Mouse (Mus musculus) right cerebral cortex, postnatal 4 days (tissue): Measurements from ENCODE around the gene Dthd1.

Source experiments
- DNase-seq: peaks from one replicate; pipeline ENCODE4 v3.0.0-alpha.2; 2022

Gene Dthd1

GRCm38 (mm10) chr5:62813402-62814071 is at the start of gene Dthd1:
Dthd1 (plus strand) TSS chr5:62813823.
- DNase-seq = no peak

DNA sequence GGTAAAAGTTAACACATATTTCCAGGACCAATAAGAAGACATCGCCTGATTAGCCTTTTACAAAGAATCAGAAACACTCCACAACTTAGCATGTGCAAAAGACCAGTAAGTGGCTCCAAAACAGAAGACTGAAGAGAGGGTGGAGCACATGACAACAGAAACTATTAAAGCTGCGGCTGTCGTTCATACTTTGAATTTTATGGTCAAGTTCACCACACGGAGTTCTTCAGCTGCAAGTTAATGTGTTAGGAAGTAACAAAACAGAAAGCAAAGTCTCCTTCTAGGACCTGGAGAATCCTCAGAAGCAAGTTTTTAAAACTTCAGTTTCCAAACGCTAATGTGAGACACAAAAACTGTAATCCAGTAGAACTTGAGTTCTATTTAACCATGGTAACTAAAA is 49.5 kb upstream of the Dthd1 start:
- DNase-seq = no peak

DNA sequence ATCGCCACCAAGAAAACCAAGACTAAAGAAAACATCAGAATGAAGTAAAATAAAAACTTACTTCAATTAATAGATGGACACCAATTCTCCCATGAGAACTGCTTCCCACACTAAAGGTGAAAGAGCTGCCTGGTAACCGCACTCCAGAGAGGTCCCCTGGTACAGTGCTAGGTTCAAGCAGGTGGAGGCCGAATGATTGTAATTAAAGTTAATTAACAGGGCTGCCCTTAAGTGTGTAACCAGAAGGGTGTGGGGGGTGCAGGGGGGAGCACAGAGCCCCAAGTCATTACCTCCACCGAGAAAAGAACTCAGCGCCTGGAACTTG is 48.2 kb upstream of the Dthd1 start:
- no peak for DNase-seq

DNA sequence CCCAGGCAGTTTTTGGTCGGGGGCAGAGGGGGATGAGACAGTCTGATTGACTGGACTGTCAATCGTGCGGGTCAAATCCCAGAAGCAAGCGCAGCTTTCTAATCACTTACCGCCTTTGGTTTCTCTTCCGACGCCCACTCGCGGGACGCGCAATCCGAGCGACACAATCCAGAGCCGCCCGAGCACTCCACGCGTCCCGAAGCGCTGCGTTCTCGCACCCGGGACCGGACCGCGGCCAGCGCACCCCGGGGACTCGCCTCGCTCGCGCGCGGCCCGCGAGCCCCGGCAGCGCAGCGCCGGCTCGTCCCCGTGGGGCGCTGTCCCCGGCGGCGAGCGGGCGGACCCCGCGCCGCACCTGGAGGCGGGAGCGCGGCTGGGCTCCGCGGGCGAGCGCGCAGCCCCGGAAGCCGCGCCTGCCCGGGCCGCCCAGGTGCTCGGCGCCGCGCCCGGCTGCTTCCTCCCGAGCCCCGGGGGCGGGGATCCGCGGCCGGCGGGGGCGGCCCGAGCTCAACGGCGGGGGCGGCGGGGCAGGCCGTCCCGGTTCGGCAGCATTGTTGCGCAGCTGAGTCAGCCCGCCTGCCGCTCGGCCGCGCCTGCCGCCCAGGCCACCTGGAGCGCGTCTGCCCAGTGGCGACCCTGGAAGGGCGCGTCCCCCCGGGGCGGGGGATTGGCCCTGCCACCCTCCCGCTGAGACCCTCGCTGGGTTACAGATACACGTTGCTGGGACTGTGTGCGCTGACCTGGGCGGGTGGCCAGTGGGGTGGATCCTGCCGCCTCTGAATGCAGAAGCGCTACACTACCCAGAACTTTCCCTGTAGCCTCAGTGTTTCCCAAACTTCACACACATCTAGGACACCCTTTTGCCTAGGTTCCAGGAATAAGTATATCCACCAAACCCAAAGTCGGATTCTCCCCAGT is 47.6 kb upstream of the Dthd1 start, which contains the start of gene Arap2:
Arap2 (minus strand) TSS at position 376 of the 918 bp plus-strand sequence.
- DNase-seq = peak; percentile 39

DNA sequence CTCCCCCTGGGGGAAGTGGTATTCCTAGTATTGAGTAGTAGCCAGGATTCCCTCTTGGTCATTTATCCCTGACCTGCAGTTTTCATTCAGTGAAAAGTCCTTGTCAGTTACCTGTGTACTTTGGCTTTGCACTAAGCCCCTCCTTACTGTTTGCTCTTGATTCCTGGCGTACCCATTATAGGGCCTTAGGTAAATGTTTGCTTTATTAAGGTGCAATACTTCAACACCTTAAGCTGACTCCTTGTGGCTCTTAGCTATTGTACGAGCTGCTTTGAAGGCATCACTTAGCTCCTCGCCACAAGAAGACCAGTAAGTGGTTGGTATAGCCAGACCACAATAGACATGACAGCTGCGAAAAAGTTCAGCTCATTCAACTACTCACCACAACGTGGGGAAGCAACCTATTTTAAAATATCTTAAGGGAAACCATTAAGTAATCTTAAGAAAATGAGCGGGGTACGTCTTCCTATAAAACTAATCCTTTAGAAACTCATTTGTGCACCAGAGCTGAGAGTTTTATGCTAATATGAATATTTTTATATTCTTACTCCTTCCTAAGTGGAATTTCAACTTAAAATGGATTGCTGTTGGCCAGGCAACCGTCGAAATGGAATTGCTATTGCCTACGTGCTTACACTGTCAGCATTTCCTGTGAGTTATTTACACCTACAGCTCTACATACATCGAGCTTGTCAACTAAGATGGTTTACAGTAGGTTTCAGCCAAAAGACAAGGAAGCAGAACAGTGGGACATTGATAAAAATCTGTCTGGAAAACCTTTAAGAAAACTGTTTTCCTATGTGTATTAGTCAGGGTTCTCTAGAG is 41.6 kb upstream of the Dthd1 start:
- DNase-seq = no peak

DNA sequence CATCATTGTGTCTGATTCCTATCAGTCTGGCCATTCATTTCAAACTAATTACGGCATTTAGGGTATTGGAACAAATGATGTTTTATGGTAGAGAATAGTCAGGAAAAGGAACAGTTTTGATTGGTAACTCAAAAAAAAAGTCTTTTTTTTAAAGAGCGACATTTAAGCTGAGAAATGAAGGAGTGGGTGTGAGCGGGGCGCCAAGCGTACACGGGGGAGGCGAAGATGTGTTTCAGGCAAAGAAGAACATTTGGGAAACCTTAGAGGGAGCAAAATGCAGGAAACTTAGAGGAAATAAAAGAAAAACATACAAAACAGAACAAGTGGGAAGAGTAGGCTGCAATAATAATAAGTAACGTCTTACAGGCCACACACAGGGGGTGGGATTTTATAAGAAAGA is 35.8 kb upstream of the Dthd1 start:
- DNase-seq = no peak

DNA sequence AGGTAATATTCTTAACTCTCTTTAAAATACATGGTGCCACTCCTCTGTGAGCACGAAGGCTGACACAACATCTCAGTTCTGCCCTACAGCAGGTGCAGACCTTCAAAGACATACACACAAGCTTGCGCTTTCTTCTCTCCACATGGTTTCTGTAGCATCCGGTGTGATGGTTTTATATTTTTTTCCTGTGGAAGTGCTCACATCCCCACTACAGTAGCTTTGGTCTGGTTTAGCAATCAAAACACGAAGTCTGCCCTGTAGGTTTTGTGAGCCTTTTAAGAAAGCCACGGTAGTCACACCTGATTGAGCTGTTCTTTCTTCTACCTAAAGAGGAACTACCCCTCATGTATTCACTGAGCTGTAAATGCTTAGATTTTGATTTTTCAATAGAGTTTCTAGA is 34.9 kb upstream of the Dthd1 start:
- no peak for DNase-seq

DNA sequence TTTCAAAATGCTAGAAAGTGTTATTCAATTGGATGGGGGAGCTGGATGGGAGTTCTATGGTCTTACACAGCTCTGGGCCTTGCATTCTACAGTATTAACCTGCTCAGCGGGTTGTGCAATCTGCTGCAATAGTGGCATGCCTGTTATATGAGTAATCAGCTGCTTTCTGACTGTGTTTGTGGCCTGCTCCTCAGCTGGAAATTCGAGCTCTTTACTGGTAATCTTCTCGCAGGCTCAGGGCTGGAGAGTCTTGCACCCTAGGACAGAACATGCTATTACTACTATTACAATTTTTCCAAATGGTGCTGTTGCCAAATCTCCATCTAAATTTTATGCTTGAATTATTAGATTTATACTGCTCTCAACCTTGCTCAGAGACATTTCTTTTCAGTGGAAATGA is 26.8 kb upstream of the Dthd1 start:
- no peak for DNase-seq

DNA sequence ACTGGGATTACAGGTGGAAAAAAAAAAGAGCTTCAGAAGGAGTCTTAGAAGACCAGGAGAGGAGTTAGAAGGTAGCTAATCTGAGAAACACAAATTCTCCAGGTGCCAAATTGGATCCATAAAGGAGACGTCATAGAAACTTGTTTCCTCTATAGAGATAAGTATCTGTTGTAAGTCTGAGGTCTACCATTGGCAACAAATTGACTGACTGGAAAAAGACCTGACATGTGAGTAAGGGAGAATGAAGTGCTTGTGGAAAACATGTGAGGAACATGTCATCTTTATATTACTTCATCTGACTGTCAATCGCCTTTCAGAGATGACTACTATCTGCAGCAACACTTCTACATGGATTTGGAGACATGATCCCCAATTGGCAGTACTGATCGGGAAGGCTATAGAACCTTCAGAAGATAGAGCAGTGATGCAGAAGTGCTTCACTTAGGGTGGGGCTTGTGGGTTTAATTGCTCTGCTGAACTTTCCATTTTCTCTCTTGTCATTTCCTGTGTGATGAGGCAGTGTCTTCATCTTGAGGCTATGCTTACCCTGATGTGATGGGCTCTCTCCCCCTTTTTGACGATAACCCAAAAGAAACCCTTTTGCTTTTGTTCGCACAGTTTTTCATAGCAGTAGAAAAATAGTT is 22.6 kb upstream of the Dthd1 start:
- no peak for DNase-seq

- no peak for DNase-seq
These were observed 20.8 kb upstream of the Dthd1 start for GRCm38 (mm10) chr5:62792776-62793175.

- DNase-seq = no peak
These were observed 420 bp downstream of the Dthd1 start for GRCm38 (mm10) chr5:62814072-62814414.

DNA sequence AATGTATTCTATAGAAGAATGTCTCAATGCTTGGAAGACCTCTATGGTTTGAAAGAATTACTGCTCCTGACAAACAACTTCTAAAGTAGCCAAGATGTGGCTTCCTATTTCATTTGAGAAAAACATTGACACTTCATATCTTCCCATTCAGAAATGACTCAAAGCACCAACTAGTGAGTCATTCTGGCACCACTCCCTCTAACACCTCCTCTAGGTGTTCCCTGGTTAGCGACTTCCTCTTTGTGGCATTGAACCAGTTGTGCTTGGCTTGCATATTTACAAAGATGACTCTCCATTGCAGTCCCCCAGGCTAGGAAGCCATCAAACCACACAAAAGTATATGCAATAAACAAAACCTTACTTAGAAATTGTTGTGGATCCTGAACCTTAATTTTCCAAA is 2.1 kb downstream of the Dthd1 start:
- no peak for DNase-seq

DNA sequence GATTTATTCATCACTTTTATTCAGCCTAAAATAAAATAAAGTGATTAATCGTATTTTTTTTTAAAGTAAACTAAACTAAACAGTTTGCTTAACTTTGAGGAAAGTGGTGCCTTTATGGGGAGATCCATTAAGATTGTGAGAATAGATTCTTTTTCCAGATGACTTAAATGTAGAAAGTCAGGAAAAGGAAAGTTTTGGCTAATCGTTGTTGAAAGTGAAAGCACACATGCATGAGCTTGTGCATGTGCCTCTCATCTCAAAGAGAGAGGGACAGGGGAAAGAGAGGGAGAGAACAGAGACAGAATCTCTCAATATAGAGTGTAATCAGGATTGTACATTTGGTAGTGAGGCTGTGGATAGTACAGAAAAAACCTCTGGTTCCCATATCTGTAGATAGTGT is 5.9 kb downstream of the Dthd1 start:
- DNase-seq = no peak

DNA sequence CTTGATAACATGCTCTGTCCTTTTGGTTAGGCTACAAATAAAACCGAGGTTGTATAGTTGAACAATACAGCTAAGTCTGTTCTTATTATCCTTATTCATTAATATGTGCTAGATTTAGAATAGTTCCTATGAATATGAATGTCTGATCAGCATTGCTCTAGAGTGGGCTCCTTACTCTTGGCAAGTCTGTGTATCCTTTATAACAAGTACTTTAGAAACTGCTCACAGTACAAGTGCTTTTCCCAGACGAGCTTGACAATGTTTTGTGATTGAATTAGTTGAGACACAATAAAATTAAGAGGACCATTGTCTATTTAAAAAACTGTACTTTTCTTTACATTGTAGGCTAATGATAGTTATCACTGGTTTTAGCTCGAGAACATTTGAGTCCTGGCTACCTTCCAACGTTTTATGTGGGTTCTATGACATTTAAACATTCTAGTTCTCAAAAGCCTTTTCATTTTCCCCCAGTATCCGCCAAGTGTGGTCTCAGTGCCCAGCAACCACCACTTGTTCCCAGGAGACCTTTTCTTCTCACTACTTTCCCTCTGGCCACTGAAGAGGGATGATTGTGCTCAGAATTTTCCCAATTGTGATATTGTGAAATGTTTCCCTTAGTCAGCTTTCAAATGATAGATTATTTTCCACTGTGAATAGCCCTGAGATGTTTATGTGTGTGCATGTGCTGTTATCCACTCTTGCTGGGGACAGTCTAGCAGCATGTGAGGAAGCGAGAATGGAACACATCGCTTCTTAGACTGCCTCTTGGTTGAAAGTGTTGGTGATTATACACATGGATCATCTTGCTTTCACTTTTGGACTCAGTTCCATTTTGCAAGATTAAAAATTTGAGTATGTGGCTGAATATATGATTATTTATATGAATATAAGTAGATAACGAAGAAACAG is 7.0 kb downstream of the Dthd1 start:
- DNase-seq = no peak

DNA sequence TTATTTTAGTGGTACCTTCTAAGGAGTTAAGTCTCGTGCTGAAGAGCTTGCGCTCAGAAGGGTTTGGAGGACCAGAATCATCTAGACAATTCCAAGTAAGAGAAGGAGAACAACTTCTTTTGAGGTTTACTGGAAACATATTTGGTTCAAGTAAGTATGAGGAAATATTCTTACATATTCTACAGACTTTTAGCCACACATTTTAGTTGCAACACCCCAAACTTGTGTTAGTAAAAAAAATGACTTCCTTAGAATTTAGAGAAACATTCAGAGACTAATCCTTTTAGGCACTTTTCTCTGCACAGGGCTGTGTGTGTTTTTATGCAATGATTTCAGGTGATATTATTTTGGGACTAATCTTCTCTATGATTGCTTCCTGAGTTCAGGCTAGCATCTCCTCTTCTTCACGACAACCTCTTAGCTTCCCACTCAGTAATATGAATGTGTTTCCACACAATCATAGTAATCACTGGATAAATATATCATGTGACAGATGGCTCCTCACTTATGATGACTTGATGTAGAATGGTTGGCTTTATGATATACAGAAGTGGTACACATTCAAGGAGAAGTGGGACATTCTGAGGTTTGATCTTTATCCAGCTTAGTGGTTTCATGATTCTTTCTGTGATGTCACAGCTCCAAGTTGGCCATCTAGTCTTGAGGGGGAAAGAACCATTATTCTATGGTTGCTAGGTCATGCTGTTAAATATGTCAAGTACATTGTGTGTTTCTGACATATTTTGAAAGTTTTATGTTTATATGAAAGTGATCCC is 29.5 kb downstream of the Dthd1 start:
- DNase-seq = no peak

DNA sequence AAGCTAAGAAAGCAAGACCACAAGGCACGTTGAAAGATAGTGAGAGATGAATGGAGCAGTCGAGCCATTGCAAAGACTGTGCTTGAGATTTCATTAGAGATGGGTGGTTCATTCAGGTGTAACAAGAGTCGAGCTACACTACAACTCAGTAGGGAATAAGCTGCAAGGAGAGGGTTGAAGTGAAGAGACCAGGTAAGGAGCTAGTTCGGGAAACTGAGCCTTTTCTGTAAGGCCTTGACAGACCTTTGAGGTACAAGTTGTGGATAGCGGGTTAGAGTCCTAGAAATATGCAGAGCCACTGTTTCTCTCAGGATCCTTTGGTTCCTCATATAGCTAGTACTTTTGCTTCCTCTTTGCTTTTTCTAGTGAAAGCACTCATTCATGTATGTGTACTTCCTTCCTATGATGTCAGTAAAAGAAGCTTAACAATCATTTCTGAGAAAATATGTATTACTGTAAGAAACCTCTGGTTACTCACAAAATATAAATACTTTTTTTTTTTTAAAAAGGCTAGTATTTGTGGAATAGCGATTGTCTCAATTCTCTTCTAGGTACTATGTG is 33.0 kb downstream of the Dthd1 start:
- DNase-seq = no peak

DNA sequence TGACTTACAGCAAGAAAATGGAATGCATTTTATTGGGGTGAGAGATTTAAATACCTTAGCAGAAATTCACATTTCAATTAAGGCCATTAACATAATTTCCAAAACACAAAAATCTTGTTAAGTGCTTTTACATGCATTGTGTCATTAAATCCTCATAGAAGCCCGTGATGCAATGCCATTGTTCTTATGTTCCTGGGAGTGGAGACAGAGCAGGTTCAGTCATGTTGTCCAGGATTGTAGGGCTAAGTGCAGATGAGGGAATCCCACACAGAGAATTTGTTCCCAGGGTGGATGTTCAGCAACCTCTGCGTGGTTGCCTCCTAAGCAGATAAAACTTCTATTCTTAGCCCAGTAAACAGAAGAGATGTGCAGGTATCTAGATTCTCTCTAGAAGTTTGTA is 37.7 kb downstream of the Dthd1 start:
- no peak for DNase-seq

DNA sequence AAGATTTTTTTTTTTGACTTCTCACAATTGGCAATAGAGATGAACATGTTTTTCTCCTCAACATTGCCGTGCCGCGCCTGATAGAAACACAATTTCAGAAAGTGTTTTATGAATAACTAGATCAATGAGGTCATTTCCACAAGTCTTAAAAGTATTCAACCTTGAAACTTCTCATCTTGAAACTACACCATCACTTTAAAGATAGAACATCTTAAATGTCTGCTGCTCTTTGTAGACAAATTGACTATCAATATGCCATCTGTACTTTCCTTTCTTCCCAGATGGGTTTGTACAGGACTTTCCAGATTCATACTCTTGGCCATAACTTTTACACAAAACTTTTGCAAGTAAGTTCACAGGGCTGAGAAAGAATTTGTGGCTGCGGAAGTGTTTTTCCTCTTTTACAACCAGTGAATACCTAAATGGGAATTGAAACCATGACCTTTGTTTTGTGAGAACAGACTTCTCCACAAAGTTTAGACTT is 40.8 kb downstream of the Dthd1 start:
- DNase-seq = no peak

GRCm38 (mm10) chr5:62857502-62857901 is 43.9 kb downstream of the Dthd1 start:
- no peak for DNase-seq

- DNase-seq = no peak
These were observed 44.7 kb downstream of the Dthd1 start for GRCm38 (mm10) chr5:62858282-62858681.

GRCm38 (mm10) chr5:62864348-62864747 is 50.7 kb downstream of the Dthd1 start:
- DNase-seq = no peak
